Mouse (Mus musculus): Measurements from ENCODE around the gene Nckap5l. TPM values are rescaled to one million over a fixed set of nuclear protein-coding genes. Genes with fewer than 3 reads are reported as not detected.

The Nckap5l gene
- total and polyA plus RNA-seq, 3 experiments, result 0.75 to 6.6 (median 0.89) TPM

DNA sequence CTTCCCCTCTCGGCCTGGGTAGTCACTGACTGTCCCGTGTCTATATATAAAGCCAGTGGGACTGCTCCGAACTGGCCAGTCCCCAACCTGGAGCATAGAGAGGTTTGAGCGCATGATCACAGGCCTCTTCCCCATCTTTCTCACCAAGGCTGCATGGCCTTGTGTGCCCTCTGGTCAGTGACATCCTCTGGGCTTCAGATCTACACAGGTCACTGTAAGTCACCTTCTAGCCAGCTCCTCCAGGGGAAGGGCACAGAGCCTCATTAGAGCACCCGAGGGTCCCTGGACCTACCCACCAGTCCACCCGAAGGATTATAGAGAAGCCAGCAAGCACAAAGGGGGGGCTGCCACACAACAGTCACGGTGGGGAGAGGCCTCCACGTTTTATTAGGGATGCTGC lies 35.9 kb downstream of the Nckap5l start:
- TF ChIP-seq USF2 (conservative IDR thresholded peaks at IDR 0.05; ENCODE audit: low read depth, low read length), result no peak
- TF ChIP-seq PAX5 (IDR thresholded peaks at IDR 0.05; ENCODE audit: low read length), result no peak
- no peak for TF ChIP-seq UBTF (IDR thresholded peaks at IDR 0.05; ENCODE audit: low read depth, low read length)
- no peak for TF ChIP-seq USF1 (IDR thresholded peaks at IDR 0.05; ENCODE audit: low read depth, low read length)
- no peak for TF ChIP-seq NELFE (IDR thresholded peaks at IDR 0.05; ENCODE audit: low read depth, low read length)
- no peak for TF ChIP-seq NRF1 (IDR thresholded peaks at IDR 0.05; ENCODE audit: low read depth, low read length)
- no peak for TF ChIP-seq BHLHE40 (IDR thresholded peaks at IDR 0.05; ENCODE audit: low read depth, low read length)
- no peak for TF ChIP-seq IRF4 (IDR thresholded peaks at IDR 0.05; ENCODE audit: low read depth, low read length)
- TF ChIP-seq ZNF384 (IDR thresholded peaks at IDR 0.05; ENCODE audit: low read depth, low read length), result no peak
- TF ChIP-seq CHD2 (IDR thresholded peaks at IDR 0.05; ENCODE audit: low read length), result no peak
- no peaks in the 10 kb centered on the region for H3K79me2 ChIP-seq (replicated peaks; ENCODE audit: control insufficient read depth, extremely low read depth, insufficient read depth, poor library complexity, severe bottlenecking)
- peaks cover 0 to 45% of the 10 kb centered on the region in 2 experiments for H3K36me3 ChIP-seq (replicated peaks in 1 of 2; ENCODE audit: control insufficient read depth in 1 of 2, insufficient read depth in 1 of 2, low read length in 1 of 2)
- peaks cover 8 to 16% of the 10 kb centered on the region in 2 experiments; a peak in 3 of 4 replicates for H3K4me1 ChIP-seq (ENCODE audit: control insufficient read depth in 1 of 2, insufficient read depth in 2 of 2)
- H3K4me2 ChIP-seq (ENCODE audit: insufficient read depth, low read depth, poor library complexity, severe bottlenecking), result no peak overlapping the region
- in situ Hi-C loops (cut with MboI; ENCODE audit: low pct_ligation_motif_present, low pct_unique_long_range_greater_than_20kb, low sequenced_read_pairs) (loop anchor here (5.0 kb wide), 1 partner anchor 46 kb away; no protein-coding TSS in a partner anchor), dilution Hi-C loops (cut with MboI; ENCODE audit: extremely low pct_ligation_motif_present, extremely low pct_unique_long_range_greater_than_20kb, low sequenced_read_pairs) (no loop called here)
- H3K27ac ChIP-seq (ENCODE audit: insufficient read depth, low read depth), result no peak overlapping the region
- no peaks in the 10 kb centered on the region for H3K27me3 ChIP-seq (replicated peaks)
- no peak overlapping the region for H3K4me3 ChIP-seq (replicated peaks in 1 of 3; ENCODE audit: low read depth in 2 of 3, low read length in 2 of 3, poor library complexity in 1 of 3)
- DNase-seq (ENCODE audit: extremely low read depth), result no peak
- H3K9ac ChIP-seq (ENCODE audit: insufficient read depth, low read depth), result no peak overlapping the region
- H3K9me3 ChIP-seq (replicated peaks; ENCODE audit: low read length), result no peaks in the 10 kb centered on the region

- in situ Hi-C loops (cut with MboI; ENCODE audit: low pct_ligation_motif_present, low pct_unique_long_range_greater_than_20kb, low sequenced_read_pairs), result loop anchor here (5.0 kb wide), 1 partner anchor 46 kb away; no protein-coding TSS in a partner anchor
- H3K27me3 ChIP-seq (replicated peaks), result no peaks in the 10 kb centered on the region
- no peak for TF ChIP-seq HCFC1 (IDR thresholded peaks at IDR 0.05; ENCODE audit: low read depth, low read length)
- TF ChIP-seq NELFE (IDR thresholded peaks at IDR 0.05; ENCODE audit: low read depth, low read length), result no peak
- TF ChIP-seq TCF12 (IDR thresholded peaks at IDR 0.05; ENCODE audit: low read depth, low read length), result no peak
- TF ChIP-seq CTCF (conservative IDR thresholded peaks at IDR 0.05 in 1 of 2, IDR thresholded peaks at IDR 0.05 in 1 of 2; ENCODE audit: low read depth in 2 of 2, low read length in 2 of 2), result no peak
- TF ChIP-seq USF2 (conservative IDR thresholded peaks at IDR 0.05; ENCODE audit: low read depth, low read length), result no peak
- no peak for TF ChIP-seq POLR2A (IDR thresholded peaks at IDR 0.05; ENCODE audit: low read depth, low read length)
- TF ChIP-seq E2F4 (IDR thresholded peaks at IDR 0.05; ENCODE audit: insufficient replicate concordance, low read depth, low read length), result no peak
- TF ChIP-seq MXI1 (IDR thresholded peaks at IDR 0.05; ENCODE audit: low read depth, low read length), result no peak
- TF ChIP-seq CHD1 (IDR thresholded peaks at IDR 0.05; ENCODE audit: low read depth, low read length), result no peak
- no peak for TF ChIP-seq UBTF (IDR thresholded peaks at IDR 0.05; ENCODE audit: low read depth, low read length)
- TF ChIP-seq RCOR1 (conservative IDR thresholded peaks at IDR 0.05; ENCODE audit: low read depth, low read length), result no peak
- no peak for TF ChIP-seq USF1 (IDR thresholded peaks at IDR 0.05; ENCODE audit: low read depth, low read length)
- TF ChIP-seq MAFK (IDR thresholded peaks at IDR 0.05; ENCODE audit: insufficient replicate concordance, low read length), result no peak
- TF ChIP-seq IRF4 (IDR thresholded peaks at IDR 0.05; ENCODE audit: low read depth, low read length), result no peak
- no peak for TF ChIP-seq GABPA (IDR thresholded peaks at IDR 0.05; ENCODE audit: insufficient replicate concordance, low read depth, low read length)
- TF ChIP-seq KAT2A (IDR thresholded peaks at IDR 0.05; ENCODE audit: insufficient replicate concordance, low read length), result no peak
- peaks cover 8 to 19% of the 10 kb centered on the region in 2 experiments for H3K4me1 ChIP-seq (ENCODE audit: control insufficient read depth in 1 of 2, insufficient read depth in 2 of 2)
- dilution Hi-C loops (cut with MboI; ENCODE audit: extremely low pct_ligation_motif_present, extremely low pct_unique_long_range_greater_than_20kb, low sequenced_read_pairs), result no loop called here
- DNase-seq (ENCODE audit: extremely low read depth), result peak; percentile 34
- no peaks in the 10 kb centered on the region for H3K79me2 ChIP-seq (replicated peaks; ENCODE audit: control insufficient read depth, extremely low read depth, insufficient read depth, poor library complexity, severe bottlenecking)
- peaks cover 0 to 39% of the 10 kb centered on the region in 2 experiments for H3K36me3 ChIP-seq (replicated peaks in 1 of 2; ENCODE audit: control insufficient read depth in 1 of 2, insufficient read depth in 1 of 2, low read length in 1 of 2)
- H3K9ac ChIP-seq (ENCODE audit: insufficient read depth, low read depth), result no peak overlapping the region
- H3K4me3 ChIP-seq (replicated peaks in 1 of 3; ENCODE audit: low read depth in 2 of 3, low read length in 2 of 3, poor library complexity in 1 of 3), result no peak overlapping the region
- H3K27ac ChIP-seq (ENCODE audit: insufficient read depth, low read depth), result no peak overlapping the region
- no peaks in the 10 kb centered on the region for H3K9me3 ChIP-seq (replicated peaks; ENCODE audit: low read length)
- H3K4me2 ChIP-seq (ENCODE audit: insufficient read depth, low read depth, poor library complexity, severe bottlenecking), result no peak overlapping the region
Observed at GRCm38 (mm10) chr15:99421152-99421551, 36.4 kb downstream of the Nckap5l start.
